Mouse (Mus musculus) erythroblast, embryonic 14.5 days (primary cell): ENCODE data around the gene S1pr5.

Experiments
- GATA1 ChIP-seq: IDR thresholded peaks from 2 replicates; pipeline ENCODE4 v1.6.1; 2012; ENCODE audit warnings: low read length, inconsistent platforms, mixed read lengths
- TAL1 ChIP-seq: IDR thresholded peaks from 3 replicates; pipeline ENCODE4 v1.6.1; 2012; ENCODE audit warnings: low read length, inconsistent platforms, mixed read lengths

GRCm38 (mm10) chr9:21275013-21275710, 26.9 kb upstream of the S1pr5 start:
- TF ChIP-seq TAL1 (peak; percentile 36; the same call in 1 of the 3 replicates), GATA1 (no peak)
